Mouse (Mus musculus) ES-Bruce4 (cell line): ENCODE data around the gene Hus1.

ENCODE experiments used
- CTCF ChIP-seq: IDR thresholded peaks from one replicate; pipeline ENCODE4 v1.8.1; 2011; ENCODE audit warnings: low read depth, low read length
- EP300 ChIP-seq: IDR thresholded peaks from 2 replicates; pipeline ENCODE4 v1.6.1; 2011; ENCODE audit warnings: low read depth, low read length; ENCODE audit not compliant: insufficient read depth
- POLR2A ChIP-seq: IDR thresholded peaks from one replicate; pipeline ENCODE4 v1.8.1; 2011; ENCODE audit warnings: low read length; ENCODE audit not compliant: insufficient read depth

- no peak for TF ChIP-seq POLR2A
- TF ChIP-seq CTCF, result no peak
- TF ChIP-seq EP300, result no peak
Observed at GRCm38 (mm10) chr11:9048011-9048702, 37.2 kb upstream of the Hus1 start, which contains the start of gene Gm11992.
